Mouse (Mus musculus): ENCODE data around the gene Cd3d. TPM values are rescaled to one million over a fixed set of nuclear protein-coding genes. Genes with fewer than 3 reads are reported as not detected.

Gene Cd3d
- polyA plus RNA-seq, 1 experiment from 2014 or later, result not detected

GRCm38 (mm10) chr9:45018031-45018430 lies 36.4 kb downstream of the Cd3d start:
- no peak overlapping the region for H3K27ac ChIP-seq
- no peaks in the 10 kb centered on the region for H3K9me3 ChIP-seq
- H3K4me2 ChIP-seq (replicated peaks), result no peak overlapping the region
- H3K4me3 ChIP-seq (replicated peaks), result no peak overlapping the region
- 88% methylated on average over 11 of the region's 11 CpGs for WGBS
- no peak overlapping the region for H3K9ac ChIP-seq (replicated peaks)
- ATAC-seq, result no peak
- no peaks in the 10 kb centered on the region for H3K36me3 ChIP-seq
- H3K27me3 ChIP-seq, result no peaks in the 10 kb centered on the region
- no peaks in the 10 kb centered on the region for H3K4me1 ChIP-seq (replicated peaks)

DNA sequence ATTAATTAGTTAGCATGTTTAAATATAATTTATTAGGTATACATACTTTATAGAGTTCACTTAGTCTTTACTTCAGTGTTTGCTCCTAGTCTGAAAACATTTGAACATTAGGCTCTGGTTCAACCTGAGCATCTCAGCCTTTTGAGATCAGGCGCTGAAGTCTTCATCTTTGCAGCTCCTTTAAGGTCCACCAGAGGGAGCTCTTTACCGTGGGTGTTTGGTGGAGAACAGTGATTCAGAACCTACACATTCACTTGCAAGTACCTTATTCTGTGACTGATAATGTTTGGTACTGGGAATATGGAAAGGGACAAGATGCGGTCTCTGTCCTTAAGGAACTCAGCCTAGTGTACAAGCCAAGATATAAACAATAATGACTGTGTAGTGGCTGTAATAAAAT lies 41.2 kb downstream of the Cd3d start:
- Histone ChIP-seq H3K27me3 (0 out of 2 replicates have a peak, but pooled peaks cover 4% of the 10 kb centered on the region), H3K9me3 (no peaks in the 10 kb centered on the region), H3K4me3 (replicated peaks) (no peak overlapping the region), H3K27ac (no peak overlapping the region), H3K4me2 (replicated peaks) (no peak overlapping the region), H3K4me1 (replicated peaks) (no peaks in the 10 kb centered on the region), H3K36me3 (no peaks in the 10 kb centered on the region), H3K9ac (replicated peaks) (no peak overlapping the region)
- no peak for ATAC-seq
- WGBS, result 13% methylated on average over 3 of the region's 3 CpGs

GRCm38 (mm10) chr9:45023638-45024037 lies 42.1 kb downstream of the Cd3d start:
- H3K9ac ChIP-seq (replicated peaks), result no peak overlapping the region
- ATAC-seq, result no peak
- no peaks in the 10 kb centered on the region for H3K9me3 ChIP-seq
- H3K27ac ChIP-seq, result no peak overlapping the region
- H3K4me3 ChIP-seq (replicated peaks), result no peak overlapping the region
- WGBS, result 62% methylated on average over 3 of the region's 3 CpGs
- no peaks in the 10 kb centered on the region for H3K4me1 ChIP-seq (replicated peaks)
- H3K36me3 ChIP-seq, result no peaks in the 10 kb centered on the region
- 0 out of 2 replicates have a peak, but pooled peaks cover 4% of the 10 kb centered on the region for H3K27me3 ChIP-seq
- no peak overlapping the region for H3K4me2 ChIP-seq (replicated peaks)

- no peaks in the 10 kb centered on the region for H3K9me3 ChIP-seq
- no peaks in the 10 kb centered on the region for H3K4me1 ChIP-seq (replicated peaks)
- H3K9ac ChIP-seq (replicated peaks), result no peak overlapping the region
- H3K36me3 ChIP-seq, result no peaks in the 10 kb centered on the region
- WGBS, result 85% methylated on average over 2 of the region's 2 CpGs
- H3K27ac ChIP-seq, result no peak overlapping the region
- ATAC-seq, result no peak
- H3K4me3 ChIP-seq (replicated peaks), result no peak overlapping the region
- no peak overlapping the region for H3K4me2 ChIP-seq (replicated peaks)
- H3K27me3 ChIP-seq, result 0 out of 2 replicates have a peak, but pooled peaks cover 4% of the 10 kb centered on the region
Measured at GRCm38 (mm10) chr9:45024187-45024586, 42.6 kb downstream of the Cd3d start.

- no peak overlapping the region for H3K9ac ChIP-seq (replicated peaks)
- no peaks in the 10 kb centered on the region for H3K4me1 ChIP-seq (replicated peaks)
- H3K4me3 ChIP-seq (replicated peaks), result no peak overlapping the region
- no peaks in the 10 kb centered on the region for H3K36me3 ChIP-seq
- no peak overlapping the region for H3K4me2 ChIP-seq (replicated peaks)
- H3K27ac ChIP-seq, result no peak overlapping the region
- no peak for ATAC-seq
- H3K27me3 ChIP-seq, result 0 out of 2 replicates have a peak, but pooled peaks cover 8% of the 10 kb centered on the region
- no peaks in the 10 kb centered on the region for H3K9me3 ChIP-seq
- 76% methylated on average over 8 of the region's 8 CpGs for WGBS
Measured at GRCm38 (mm10) chr9:45027376-45027775, 45.8 kb downstream of the Cd3d start.

DNA sequence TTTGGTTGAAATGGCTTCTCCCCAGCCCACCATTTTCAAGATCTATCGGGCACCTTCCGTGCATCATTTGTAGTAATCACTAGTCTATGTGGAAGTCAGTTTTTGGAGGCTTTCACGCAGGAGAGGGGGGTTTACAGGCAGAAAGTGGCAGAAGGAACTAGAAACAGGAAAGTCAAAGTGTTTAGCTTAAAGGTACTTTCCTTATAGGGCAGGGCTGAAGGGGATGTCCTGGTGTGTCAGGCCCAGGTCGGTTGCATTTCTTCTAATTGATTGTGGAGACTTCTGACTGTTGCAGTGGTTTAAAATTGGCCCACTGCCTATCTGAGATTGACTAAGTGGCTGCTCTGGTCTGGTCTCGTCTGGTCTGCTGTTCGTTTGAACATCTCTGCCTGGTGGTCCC lies 48.8 kb downstream of the Cd3d start:
- H3K36me3 ChIP-seq, result no peaks in the 10 kb centered on the region
- no peaks in the 10 kb centered on the region for H3K9me3 ChIP-seq
- no peak overlapping the region for H3K4me2 ChIP-seq (replicated peaks)
- no peak overlapping the region for H3K4me3 ChIP-seq (replicated peaks)
- ATAC-seq, result no peak
- 77% methylated on average over 6 of the region's 6 CpGs for WGBS
- H3K27me3 ChIP-seq, result 0 out of 2 replicates have a peak, but pooled peaks cover 8% of the 10 kb centered on the region
- no peak overlapping the region for H3K9ac ChIP-seq (replicated peaks)
- H3K27ac ChIP-seq, result no peak overlapping the region
- no peaks in the 10 kb centered on the region for H3K4me1 ChIP-seq (replicated peaks)

DNA sequence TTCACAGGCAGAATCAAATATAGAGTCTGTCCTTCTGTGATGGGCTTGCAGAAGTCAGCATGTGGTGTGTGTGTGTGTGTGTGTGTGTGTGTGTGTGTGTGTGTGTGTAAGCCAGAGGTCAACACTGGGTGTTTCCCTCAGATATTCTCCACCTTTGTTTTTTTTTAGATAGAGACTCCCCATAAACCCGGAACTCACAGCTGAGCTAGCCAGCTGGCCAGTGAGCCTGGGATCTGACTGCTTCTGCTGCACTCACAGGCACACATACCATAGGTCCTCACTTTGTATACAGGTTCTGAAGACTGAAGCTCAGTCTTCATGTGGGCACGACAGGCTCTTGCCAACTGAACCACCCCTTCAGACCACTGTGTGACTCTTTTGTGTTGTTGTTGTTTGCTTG lies 50.7 kb downstream of the Cd3d start:
- H3K4me1 ChIP-seq (replicated peaks), result no peaks in the 10 kb centered on the region
- no peaks in the 10 kb centered on the region for H3K36me3 ChIP-seq
- H3K9me3 ChIP-seq, result no peaks in the 10 kb centered on the region
- peaks cover 8% of the 10 kb centered on the region; the same call in 1 of the 2 replicates for H3K27me3 ChIP-seq
- no peak overlapping the region for H3K9ac ChIP-seq (replicated peaks)
- no peak overlapping the region for H3K4me3 ChIP-seq (replicated peaks)
- no peak overlapping the region for H3K4me2 ChIP-seq (replicated peaks)
- H3K27ac ChIP-seq, result no peak overlapping the region
- 76% methylated on average over 2 of the region's 2 CpGs for WGBS
- no peak for ATAC-seq

- Histone ChIP-seq H3K4me3 (replicated peaks) (no peak overlapping the region), H3K4me1 (replicated peaks) (no peaks in the 10 kb centered on the region), H3K27ac (no peak overlapping the region), H3K9me3 (no peaks in the 10 kb centered on the region), H3K36me3 (no peaks in the 10 kb centered on the region), H3K4me2 (replicated peaks) (no peak overlapping the region), H3K27me3 (peaks cover 29% of the 10 kb centered on the region), H3K9ac (replicated peaks) (no peak overlapping the region)
- 81% methylated on average over 3 of the region's 3 CpGs for WGBS
- no peak for ATAC-seq
Measured at GRCm38 (mm10) chr9:45034526-45034925, 52.9 kb downstream of the Cd3d start.

Other genes with a start within 250 kb of the Cd3d start
- 47.9 and 55.5 TPM in 2 replicates for gene Phldb1, start 246.6 kb upstream of the Cd3d start, polyA plus RNA-seq (2015; fragmentation: Nextera tagmentation; extraction: Ambion mirVana)
- 142 and 145 TPM in 2 replicates for gene Arcn1, start 213.9 kb upstream of the Cd3d start, polyA plus RNA-seq (2015; fragmentation: Nextera tagmentation; extraction: Ambion mirVana)
- gene Ift46, start 213.9 kb upstream of the Cd3d start, polyA plus RNA-seq (2015; fragmentation: Nextera tagmentation; extraction: Ambion mirVana), result 171 and 183 TPM in 2 replicates
- 8.7 and 9.2 TPM in 2 replicates for gene Tmem25, start 182.5 kb upstream of the Cd3d start, polyA plus RNA-seq (2015; fragmentation: Nextera tagmentation; extraction: Ambion mirVana)
- gene Ttc36, start 178.7 kb upstream of the Cd3d start, polyA plus RNA-seq (2015; fragmentation: Nextera tagmentation; extraction: Ambion mirVana), result not detected in 2 replicates
- 21.4 and 24.7 TPM in 2 replicates for gene Kmt2a, start 100.5 kb upstream of the Cd3d start, polyA plus RNA-seq (2015; fragmentation: Nextera tagmentation; extraction: Ambion mirVana)
- 725 and 775 TPM in 2 replicates for gene Atp5l, start 61.0 kb upstream of the Cd3d start, polyA plus RNA-seq (2015; fragmentation: Nextera tagmentation; extraction: Ambion mirVana)
- gene Ube4a, start 16.2 kb upstream of the Cd3d start, polyA plus RNA-seq (2015; fragmentation: Nextera tagmentation; extraction: Ambion mirVana), result 36.9 and 39.5 TPM in 2 replicates
- gene Cd3g, start 1.4 kb upstream of the Cd3d start, polyA plus RNA-seq (2015; fragmentation: Nextera tagmentation; extraction: Ambion mirVana), result not detected in 2 replicates
- gene Cd3e, start 27.8 kb downstream of the Cd3d start, polyA plus RNA-seq (2015; fragmentation: Nextera tagmentation; extraction: Ambion mirVana), result not detected in 2 replicates
- 0.30 and 0.36 TPM in 2 replicates for gene Mpzl2, start 58.0 kb downstream of the Cd3d start, polyA plus RNA-seq (2015; fragmentation: Nextera tagmentation; extraction: Ambion mirVana)
- gene Mpzl3, start 73.4 kb downstream of the Cd3d start, polyA plus RNA-seq (2015; fragmentation: Nextera tagmentation; extraction: Ambion mirVana), result 1.6 TPM in 2 replicates
- gene Jaml, start 97.4 kb downstream of the Cd3d start, polyA plus RNA-seq (2015; fragmentation: Nextera tagmentation; extraction: Ambion mirVana), result 0.27 and 0.51 TPM in 2 replicates
- gene Scn2b, start 136.0 kb downstream of the Cd3d start, polyA plus RNA-seq (2015; fragmentation: Nextera tagmentation; extraction: Ambion mirVana), result 6.6 and 7.2 TPM in 2 replicates
- 0.13 and 0.17 TPM in 2 replicates for gene Scn4b, start 156.6 kb downstream of the Cd3d start, polyA plus RNA-seq (2015; fragmentation: Nextera tagmentation; extraction: Ambion mirVana)
- gene BC049352, start 200.2 kb downstream of the Cd3d start, polyA plus RNA-seq (2015; fragmentation: Nextera tagmentation; extraction: Ambion mirVana), result not detected in 2 replicates
- not detected in 2 replicates for gene Tmprss4, start 222.3 kb downstream of the Cd3d start, polyA plus RNA-seq (2015; fragmentation: Nextera tagmentation; extraction: Ambion mirVana)

All from midbrain, embryonic 13.5 days (tissue).